Comparison of ENCODE assay signal across 22 mouse cellular contexts in the genomic region with DNA sequence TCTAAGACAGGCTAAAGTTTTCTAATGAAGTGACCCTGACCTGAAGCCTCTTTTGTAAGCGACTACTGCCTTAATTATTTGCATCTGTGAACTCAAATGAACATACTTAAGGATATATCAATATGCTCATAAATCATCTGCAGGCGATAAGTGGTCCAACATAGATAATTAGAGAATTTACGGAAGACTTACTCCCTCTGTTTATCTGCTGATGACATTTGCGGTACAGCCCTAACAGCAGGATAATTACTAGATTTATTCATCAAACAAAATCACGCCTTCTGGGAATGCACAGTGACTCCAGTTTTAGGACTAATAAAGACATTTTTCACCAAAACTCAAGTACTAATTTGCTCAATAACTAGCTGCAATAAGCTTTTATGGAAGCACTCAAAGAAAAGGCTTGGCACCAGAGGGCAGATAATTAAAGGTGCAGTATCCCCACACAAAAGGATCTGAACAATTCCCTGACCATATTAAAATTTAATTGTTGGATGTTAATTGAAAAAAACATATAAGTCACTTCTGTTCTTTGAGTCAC.
DNase-seq lines count a peak whose midpoint lies in the region; ATAC-seq lines count a peak whose summit lies in the region.
"Had no signal": no experiment of that assay in that cellular context is flagged by ENCODE, and none has a peak within 500 bp of the region (broad histone marks: within the 10 kb centered on the region; RNA-seq: fewer than 3 reads in every experiment).

No protein-coding gene starts in this region.

- no peaks in the 10 kb centered on the region for H3K36me3 ChIP-seq in midbrain, embryonic 13.5 days
- no peaks in the 10 kb centered on the region for H3K36me3 ChIP-seq in midbrain, embryonic 11.5 days (ENCODE audit: control insufficient read depth, insufficient read depth, low read length)
- no peaks in the 10 kb centered on the region for H3K36me3 ChIP-seq in forebrain, embryonic 14.5 days (ENCODE audit: control insufficient read depth, insufficient read depth, low read length)
- H3K36me3 ChIP-seq: embryonic facial prominence, embryonic 10.5 days; heart, embryonic 15.5 days; limb, embryonic 12.5 days; liver, embryonic 12.5 days; midbrain, embryonic 12.5 days had no signal

- no peaks in the 10 kb centered on the region for H3K27me3 ChIP-seq in midbrain, embryonic 13.5 days
- H3K27me3 ChIP-seq in midbrain, embryonic 11.5 days (ENCODE audit: control insufficient read depth, insufficient read depth, low read length) = no peaks in the 10 kb centered on the region
- no peaks in the 10 kb centered on the region for H3K27me3 ChIP-seq in forebrain, embryonic 14.5 days (replicated peaks; ENCODE audit: control insufficient read depth, insufficient read depth, low read length)
- H3K27me3 ChIP-seq: heart, embryonic 15.5 days; limb, embryonic 12.5 days; liver, embryonic 12.5 days; midbrain, embryonic 12.5 days; Patski had no signal

- H3K9ac ChIP-seq in midbrain, embryonic 13.5 days (replicated peaks) = no peak overlapping the region
- H3K9ac ChIP-seq in midbrain, embryonic 11.5 days (ENCODE audit: low read length) = no peak overlapping the region
- no peak overlapping the region for H3K9ac ChIP-seq in forebrain, embryonic 14.5 days (ENCODE audit: low read length)
- H3K9ac ChIP-seq: heart, embryonic 15.5 days; limb, embryonic 12.5 days; liver, embryonic 12.5 days; lung, embryonic 14.5 days; midbrain, embryonic 12.5 days had no signal

- no peak overlapping the region for H3K27ac ChIP-seq in midbrain, embryonic 13.5 days
- H3K27ac ChIP-seq in midbrain, embryonic 11.5 days (ENCODE audit: low read depth, low read length) = no peak overlapping the region
- H3K27ac ChIP-seq in forebrain, embryonic 14.5 days (ENCODE audit: low read depth, low read length) = no peak overlapping the region
- H3K27ac ChIP-seq: embryonic facial prominence, embryonic 10.5 days; heart, embryonic 15.5 days; limb, embryonic 12.5 days; liver, embryonic 12.5 days; midbrain, embryonic 12.5 days had no signal

- no peaks in the 10 kb centered on the region for H3K4me1 ChIP-seq in midbrain, embryonic 13.5 days (replicated peaks)
- no peaks in the 10 kb centered on the region for H3K4me1 ChIP-seq in midbrain, embryonic 11.5 days (ENCODE audit: control insufficient read depth, insufficient read depth, low read length)
- H3K4me1 ChIP-seq in forebrain, embryonic 14.5 days (ENCODE audit: control insufficient read depth, insufficient read depth, low read length) = no peaks in the 10 kb centered on the region
- H3K4me1 ChIP-seq: embryonic facial prominence, embryonic 10.5 days; heart, embryonic 15.5 days; limb, embryonic 12.5 days; liver, embryonic 12.5 days; midbrain, embryonic 12.5 days had no signal

- H3K4me2 ChIP-seq in midbrain, embryonic 13.5 days (replicated peaks) = no peak overlapping the region
- no peak overlapping the region for H3K4me2 ChIP-seq in midbrain, embryonic 11.5 days
- H3K4me2 ChIP-seq in forebrain, embryonic 14.5 days (ENCODE audit: low read length) = no peak overlapping the region
- H3K4me2 ChIP-seq: heart, embryonic 15.5 days; limb, embryonic 12.5 days; liver, embryonic 12.5 days; lung, embryonic 14.5 days; midbrain, embryonic 12.5 days had no signal

- peak; percentile 37; the same call in 1 of the 2 replicates for ATAC-seq in midbrain, embryonic 13.5 days
- no peak for ATAC-seq in midbrain, embryonic 11.5 days (ENCODE audit: low FRiP score)
- peak; percentile 62 for ATAC-seq in forebrain, embryonic 14.5 days
- ATAC-seq: liver, embryonic 12.5 days; Patski had no signal

- H3K9me3 ChIP-seq in midbrain, embryonic 13.5 days = no peaks in the 10 kb centered on the region
- H3K9me3 ChIP-seq in midbrain, embryonic 11.5 days (ENCODE audit: control insufficient read depth, low read length) = no peaks in the 10 kb centered on the region
- H3K9me3 ChIP-seq in forebrain, embryonic 14.5 days (replicated peaks; ENCODE audit: control insufficient read depth, low read length) = no peaks in the 10 kb centered on the region
- H3K9me3 ChIP-seq: embryonic facial prominence, embryonic 10.5 days; heart, embryonic 15.5 days; limb, embryonic 12.5 days; liver, embryonic 12.5 days; midbrain, embryonic 12.5 days had no signal

- H3K4me3 ChIP-seq in midbrain, embryonic 13.5 days (replicated peaks) = no peak overlapping the region
- no peak overlapping the region for H3K4me3 ChIP-seq in midbrain, embryonic 11.5 days (ENCODE audit: low read depth, low read length)
- no peak overlapping the region for H3K4me3 ChIP-seq in forebrain, embryonic 14.5 days (ENCODE audit: low read depth, low read length)
- H3K4me3 ChIP-seq: embryonic facial prominence, embryonic 10.5 days; heart, embryonic 15.5 days; limb, embryonic 12.5 days; liver, embryonic 12.5 days; midbrain, embryonic 12.5 days had no signal

- 54% methylated on average over 5 of the region's 5 CpGs for whole genome bisulfite sequencing in midbrain, embryonic 13.5 days
- WGBS in midbrain, embryonic 11.5 days = 64% methylated on average over 5 of the region's 5 CpGs
- WGBS in forebrain, embryonic 14.5 days = 18% methylated on average over 5 of the region's 5 CpGs

- peak; percentile 24 for DNase-seq in embryo, embryonic 10.5 days (ENCODE audit: low spot score)
- DNase-seq in embryo, embryonic 9.5 days (ENCODE audit: extremely low spot score) = no peak
- DNase-seq in midbrain, embryonic 11.5 days (ENCODE audit: low spot score, missing footprints) = no peak
- DNase-seq in forebrain, embryonic 14.5 days (ENCODE audit: low spot score) = peak; percentile 48
- DNase-seq in hindlimb bud, embryonic 11.5 days (ENCODE audit: extremely low spot score, low read depth, low spot score) = peak; percentile 66
- DNase-seq in frontal cortex, postnatal 25 days (ENCODE audit: low spot score in 2 of 2) = no peak
- DNase-seq in cerebellum, adult 11 months = no peak
- DNase-seq: adrenal gland, adult 8-10 months; cerebellum, postnatal 10 days; gastrocnemius, postnatal 10 days; heart, adult 11 months; kidney, adult 11 months; lung, embryonic 14.5 days; lung, postnatal 4 days; thymus, postnatal 4 days had no signal

Comparison
In these comparisons a context has a peak if more than half of its experiments do, and no peak if none do; other contexts are left out.
1. DNase-seq: peak in embryo, embryonic 10.5 days (single experiment), forebrain, embryonic 14.5 days (single experiment) and hindlimb bud, embryonic 11.5 days (single experiment); none in embryo, embryonic 9.5 days (single experiment), midbrain, embryonic 11.5 days (single experiment), frontal cortex, postnatal 25 days (0 of 2) and cerebellum, adult 11 months (single experiment).